Mouse (Mus musculus): ENCODE measurements around the gene Gm9821.

Gene Gm9821

GRCm38 (mm10) chr2:91921790-91922570 lies 23.5 kb upstream of the Gm9821 start:
- Histone ChIP-seq H3K27me3 (ENCODE audit: control insufficient read depth, insufficient read depth, low read length, poor library complexity, severe bottlenecking) (no peaks in the 10 kb centered on the region; the same call in 1 of the 2 replicates), H3K36me3 (ENCODE audit: control insufficient read depth, insufficient read depth, low read length, poor library complexity, severe bottlenecking) (peaks cover 2% of the 10 kb centered on the region; the same call in 1 of the 2 replicates)
- DNase-seq (ENCODE audit: low read depth, low spot score) = peak; percentile 67

GRCm38 (mm10) chr2:91922586-91923414 lies 22.7 kb upstream of the Gm9821 start:
- Histone ChIP-seq H3K36me3 (ENCODE audit: control insufficient read depth, insufficient read depth, low read length, poor library complexity, severe bottlenecking) (no peaks in the 10 kb centered on the region), H3K27me3 (ENCODE audit: control insufficient read depth, insufficient read depth, low read length, poor library complexity, severe bottlenecking) (no peaks in the 10 kb centered on the region; the same call in 1 of the 2 replicates)
- DNase-seq (ENCODE audit: low read depth, low spot score) = no peak

GRCm38 (mm10) chr2:91923415-91924337 lies 21.8 kb upstream of the Gm9821 start:
- no peaks in the 10 kb centered on the region for H3K36me3 ChIP-seq (ENCODE audit: control insufficient read depth, insufficient read depth, low read length, poor library complexity, severe bottlenecking)
- peak; percentile 83 for DNase-seq (ENCODE audit: low read depth, low spot score)
- H3K27me3 ChIP-seq (ENCODE audit: control insufficient read depth, insufficient read depth, low read length, poor library complexity, severe bottlenecking) = no peaks in the 10 kb centered on the region; the same call in 1 of the 2 replicates

- no peak for DNase-seq (ENCODE audit: low read depth, low spot score)
- Histone ChIP-seq H3K36me3 (ENCODE audit: control insufficient read depth, insufficient read depth, low read length, poor library complexity, severe bottlenecking) (no peaks in the 10 kb centered on the region), H3K27me3 (ENCODE audit: control insufficient read depth, insufficient read depth, low read length, poor library complexity, severe bottlenecking) (no peaks in the 10 kb centered on the region; the same call in 1 of the 2 replicates)
These were observed 20.8 kb upstream of the Gm9821 start for GRCm38 (mm10) chr2:91924726-91925125.

- Histone ChIP-seq H3K36me3 (ENCODE audit: control insufficient read depth, insufficient read depth, low read length, poor library complexity, severe bottlenecking) (no peaks in the 10 kb centered on the region), H3K27me3 (ENCODE audit: control insufficient read depth, insufficient read depth, low read length, poor library complexity, severe bottlenecking) (no peaks in the 10 kb centered on the region; the same call in 1 of the 2 replicates)
- no peak for DNase-seq (ENCODE audit: low read depth, low spot score)
These were observed 20.1 kb upstream of the Gm9821 start for GRCm38 (mm10) chr2:91925442-91925841.

- DNase-seq (ENCODE audit: low read depth, low spot score) = no peak
- H3K27me3 ChIP-seq (ENCODE audit: control insufficient read depth, insufficient read depth, low read length, poor library complexity, severe bottlenecking) = no peaks in the 10 kb centered on the region; the same call in 1 of the 2 replicates
- H3K36me3 ChIP-seq (ENCODE audit: control insufficient read depth, insufficient read depth, low read length, poor library complexity, severe bottlenecking) = no peaks in the 10 kb centered on the region
These were observed 18.6 kb upstream of the Gm9821 start, which contains the start of gene Chrm4 for GRCm38 (mm10) chr2:91926949-91927348. TSS of gene Chrm4 (plus strand) at chr2:91927249.

GRCm38 (mm10) chr2:91927826-91928533 lies 17.5 kb upstream of the Gm9821 start:
- Histone ChIP-seq H3K27me3 (ENCODE audit: control insufficient read depth, insufficient read depth, low read length, poor library complexity, severe bottlenecking) (no peaks in the 10 kb centered on the region; the same call in 1 of the 2 replicates), H3K36me3 (ENCODE audit: control insufficient read depth, insufficient read depth, low read length, poor library complexity, severe bottlenecking) (peaks cover under 1% of the 10 kb centered on the region)
- peak; percentile 84 for DNase-seq (ENCODE audit: low read depth, low spot score)

GRCm38 (mm10) chr2:91928534-91929350 lies 16.8 kb upstream of the Gm9821 start:
- DNase-seq (ENCODE audit: low read depth, low spot score) = no peak
- peaks cover 6% of the 10 kb centered on the region for H3K36me3 ChIP-seq (ENCODE audit: control insufficient read depth, insufficient read depth, low read length, poor library complexity, severe bottlenecking)
- H3K27me3 ChIP-seq (ENCODE audit: control insufficient read depth, insufficient read depth, low read length, poor library complexity, severe bottlenecking) = no peaks in the 10 kb centered on the region; the same call in 1 of the 2 replicates

- peaks cover 8% of the 10 kb centered on the region for H3K36me3 ChIP-seq (ENCODE audit: control insufficient read depth, insufficient read depth, low read length, poor library complexity, severe bottlenecking)
- H3K27me3 ChIP-seq (ENCODE audit: control insufficient read depth, insufficient read depth, low read length, poor library complexity, severe bottlenecking) = no peaks in the 10 kb centered on the region
- no peak for DNase-seq (ENCODE audit: low read depth, low spot score)
These were observed 16.0 kb upstream of the Gm9821 start for GRCm38 (mm10) chr2:91929455-91929854.

- peaks cover 8% of the 10 kb centered on the region for H3K36me3 ChIP-seq (ENCODE audit: control insufficient read depth, insufficient read depth, low read length, poor library complexity, severe bottlenecking)
- peak; percentile 67 for DNase-seq (ENCODE audit: low read depth, low spot score)
- no peaks in the 10 kb centered on the region for H3K27me3 ChIP-seq (ENCODE audit: control insufficient read depth, insufficient read depth, low read length, poor library complexity, severe bottlenecking)
These were observed 15.6 kb upstream of the Gm9821 start for GRCm38 (mm10) chr2:91929936-91930335.

- peaks cover 11% of the 10 kb centered on the region for H3K36me3 ChIP-seq (ENCODE audit: control insufficient read depth, insufficient read depth, low read length, poor library complexity, severe bottlenecking)
- no peak for DNase-seq (ENCODE audit: low read depth, low spot score)
- H3K27me3 ChIP-seq (ENCODE audit: control insufficient read depth, insufficient read depth, low read length, poor library complexity, severe bottlenecking) = no peaks in the 10 kb centered on the region
These were observed 14.7 kb upstream of the Gm9821 start for GRCm38 (mm10) chr2:91930761-91931291.

GRCm38 (mm10) chr2:91931328-91932159 lies 14.0 kb upstream of the Gm9821 start:
- no peak for DNase-seq (ENCODE audit: low read depth, low spot score)
- H3K36me3 ChIP-seq (ENCODE audit: control insufficient read depth, insufficient read depth, low read length, poor library complexity, severe bottlenecking) = peaks cover 15% of the 10 kb centered on the region
- H3K27me3 ChIP-seq (ENCODE audit: control insufficient read depth, insufficient read depth, low read length, poor library complexity, severe bottlenecking) = no peaks in the 10 kb centered on the region

All from splenic B cell, adult 2 months (primary cell).